Mouse (Mus musculus) liver, postnatal 0 days (tissue): ENCODE measurements around the gene Ric8b. TPM values are rescaled to one million over a fixed set of nuclear protein-coding genes. Genes with fewer than 3 reads are reported as not detected.

Source experiments
- ATAC-seq: fragments of 200-750 bp; cut with Nextera tagmentation; 2 replicates; pipeline ENCODE4 v1.8.0; 2017; ENCODE audit warnings: mild to moderate bottlenecking, moderate library complexity
- DNase-seq: peaks from one replicate; pipeline ENCODE4 v3.0.0-alpha.2; 2016
- H3K27ac ChIP-seq: fragments of 300-500 bp; sonication (generic); 2 replicates; pipeline ENCODE4 v1.5.1; 2014; ENCODE audit warnings: antibody characterized with exemption, moderate library complexity, mild to moderate bottlenecking, low read depth
- H3K27me3 ChIP-seq: fragments of 300-500 bp; sonication (generic); 2 replicates; pipeline ENCODE4 v1.6.1; 2014; ENCODE audit warnings: low read length, control low read depth, mixed read lengths; ENCODE audit not compliant: insufficient read depth
- H3K36me3 ChIP-seq: fragments of 300-500 bp; sonication (generic); replicated peaks from 2 replicates; pipeline ENCODE4 v1.6.1; 2014; ENCODE audit warnings: mild to moderate bottlenecking, control low read depth, low read length, moderate library complexity, mixed read lengths; ENCODE audit not compliant: insufficient read depth
- H3K4me1 ChIP-seq: fragments of 300-500 bp; sonication (generic); 2 replicates; pipeline ENCODE4 v1.6.1; 2014; ENCODE audit warnings: antibody characterized with exemption, mild to moderate bottlenecking, control low read depth; ENCODE audit not compliant: insufficient read depth
- H3K4me2 ChIP-seq: fragments of 300-500 bp; sonication (generic); 2 replicates; pipeline ENCODE4 v1.6.1; 2014; ENCODE audit warnings: low read depth, mild to moderate bottlenecking, low read length, moderate library complexity, mixed read lengths
- H3K4me3 ChIP-seq: fragments of 300-500 bp; sonication (generic); 2 replicates; pipeline ENCODE4 v1.5.1; 2014; ENCODE audit warnings: low read depth, low read length
- H3K9ac ChIP-seq: fragments of 300-500 bp; sonication (generic); replicated peaks from 2 replicates; pipeline ENCODE4 v1.6.1; 2014; ENCODE audit warnings: mild to moderate bottlenecking, moderate library complexity
- H3K9me3 ChIP-seq: fragments of 300-500 bp; sonication (generic); 2 replicates; pipeline ENCODE4 v1.6.1; 2016; ENCODE audit warnings: mild to moderate bottlenecking, control low read depth, low read length, mixed read lengths
- CTCF ChIP-seq: sonication (generic); IDR thresholded peaks from 2 replicates; pipeline ENCODE4 v1.5.1; 2016; ENCODE audit warnings: antibody characterized with exemption, low read depth
- EP300 ChIP-seq: IDR thresholded peaks from 2 replicates; pipeline ENCODE4 v1.6.1; 2016; ENCODE audit warnings: antibody characterized with exemption, low read depth, mild to moderate bottlenecking
- WGBS: fragments of 180-500 bp; shearing (Covaris S2); extraction: QIAGEN DNeasy Blood & Tissue Kit; methylation state at CpG from one replicate; pipeline ENCODE4 v1.1.7; 2014; ENCODE audit not compliant: insufficient replicate concordance; 5-methylcytosine and 5-hydroxymethylcytosine counted together
- polyA plus RNA-seq: library from polyadenylated mRNA; unstranded; fragments of >200 nt; fragmentation: Nextera tagmentation; extraction: Ambion mirVana; gene quantifications from 2 replicates; pipeline ENCODE4 v1.2.1, GENCODE M21; 2015

The Ric8b gene
- polyA plus RNA-seq, 1 experiment from 2014 or later, result 2.6 TPM

DNA sequence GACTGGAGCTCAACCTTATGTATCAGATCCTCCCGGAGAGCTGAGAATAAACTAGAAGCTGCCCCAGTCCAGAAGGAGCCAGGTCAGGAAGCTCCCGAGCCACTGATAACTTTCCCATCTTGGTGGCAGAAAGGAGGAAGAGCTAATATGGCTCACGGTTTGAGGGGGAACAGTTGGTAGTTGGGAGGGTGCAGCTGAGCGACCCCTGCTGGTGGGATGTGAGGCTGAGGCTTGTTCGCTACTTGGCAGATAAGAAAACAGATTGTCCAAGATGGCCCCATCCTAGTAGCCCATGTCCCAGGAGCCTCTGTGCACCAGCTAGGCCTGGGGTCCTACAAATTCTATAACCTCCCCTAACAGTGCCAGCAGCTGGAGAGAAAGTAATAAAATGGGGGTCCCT is 121.4 kb downstream of the Ric8b start:
- WGBS, result 75% methylated on average over 5 of the region's 5 CpGs
- DNase-seq (no peak), ATAC-seq (no peak)
- H3K4me2 ChIP-seq, result no peak overlapping the region
- no peak overlapping the region for H3K9ac ChIP-seq
- no peaks in the 10 kb centered on the region for H3K4me1 ChIP-seq
- no peak overlapping the region for H3K4me3 ChIP-seq
- no peaks in the 10 kb centered on the region for H3K36me3 ChIP-seq
- TF ChIP-seq CTCF, result peak; percentile 22; the same call in 1 of the 2 replicates
- TF ChIP-seq EP300, result no peak
- no peak overlapping the region for H3K27ac ChIP-seq
- no peaks in the 10 kb centered on the region for H3K9me3 ChIP-seq
- no peaks in the 10 kb centered on the region for H3K27me3 ChIP-seq

DNA sequence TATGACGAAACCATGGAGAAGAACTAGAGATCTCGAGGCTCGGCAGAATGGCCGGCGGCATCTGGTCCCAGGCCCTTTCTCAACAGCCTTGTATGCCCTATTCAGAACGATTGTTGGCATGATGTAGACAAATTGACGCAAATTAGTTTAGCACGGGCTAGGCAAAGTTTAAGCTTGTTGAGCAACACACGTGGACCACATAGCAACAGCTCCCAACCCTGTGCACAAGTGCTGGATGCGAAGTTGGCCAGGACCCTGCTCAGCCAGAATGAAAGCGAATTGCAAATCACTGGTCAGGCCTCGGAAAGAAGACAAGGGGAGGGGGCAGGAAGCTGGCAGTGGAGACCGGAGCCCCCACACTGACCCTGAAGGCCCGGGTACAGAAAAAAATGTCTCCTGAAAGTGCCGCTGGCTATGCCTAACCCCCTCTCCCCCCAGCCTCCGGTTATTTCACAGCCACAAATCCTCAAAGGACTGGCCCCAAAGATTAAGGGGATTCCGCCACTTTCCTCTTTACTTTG is 126.8 kb downstream of the Ric8b start:
- H3K4me3 ChIP-seq, result peak overlapping the region; percentile 41
- peak; percentile 92 for ATAC-seq

GRCm38 (mm10) chr10:85044732-85045720 is 127.6 kb downstream of the Ric8b start:
- Histone ChIP-seq H3K4me3 (peak overlapping the region; percentile 41), H3K4me1 (0 out of 2 replicates have a peak, but pooled peaks cover 3% of the 10 kb centered on the region), H3K27me3 (no peaks in the 10 kb centered on the region), H3K4me2 (peak overlapping the region; percentile 74), H3K9ac (peak overlapping the region; percentile 48), H3K27ac (no peak overlapping the region), H3K36me3 (no peaks in the 10 kb centered on the region), H3K9me3 (no peaks in the 10 kb centered on the region)
- 10% methylated on average over 24 of the region's 24 CpGs for WGBS
- peak; percentile 46 for DNase-seq
- ATAC-seq, result peak; percentile 51; the same call in 1 of the 2 replicates
- TF ChIP-seq CTCF (peak; percentile 79), EP300 (no peak)

More for the DNA sequence above, 126.8 kb downstream of the Ric8b start:
- H3K9ac ChIP-seq, result peak overlapping the region; percentile 48
- H3K27me3 ChIP-seq, result no peaks in the 10 kb centered on the region
- peak overlapping the region; percentile 74 for H3K4me2 ChIP-seq
- no peak overlapping the region for H3K27ac ChIP-seq
- H3K9me3 ChIP-seq, result no peaks in the 10 kb centered on the region
- WGBS, result 26% methylated on average over 17 of the region's 17 CpGs
- no peaks in the 10 kb centered on the region for H3K36me3 ChIP-seq
- peak; percentile 32 for DNase-seq
- TF ChIP-seq EP300, result no peak
- TF ChIP-seq CTCF, result no peak
- H3K4me1 ChIP-seq, result 0 out of 2 replicates have a peak, but pooled peaks cover 3% of the 10 kb centered on the region

GRCm38 (mm10) chr10:85046585-85046984 is 129.2 kb downstream of the Ric8b start:
- H3K27ac ChIP-seq, result no peak overlapping the region
- H3K4me3 ChIP-seq, result no peak overlapping the region
- WGBS, result 36% methylated on average over 5 of the region's 5 CpGs
- DNase-seq (no peak), ATAC-seq (no peak)
- H3K36me3 ChIP-seq, result no peaks in the 10 kb centered on the region
- H3K27me3 ChIP-seq, result no peaks in the 10 kb centered on the region
- no peak overlapping the region for H3K9ac ChIP-seq
- 0 out of 2 replicates have a peak, but pooled peaks cover 3% of the 10 kb centered on the region for H3K4me1 ChIP-seq
- H3K9me3 ChIP-seq, result no peaks in the 10 kb centered on the region
- no peak overlapping the region for H3K4me2 ChIP-seq
- TF ChIP-seq CTCF (peak; percentile 66), EP300 (no peak)

- Histone ChIP-seq H3K36me3 (no peaks in the 10 kb centered on the region), H3K4me3 (no peak overlapping the region), H3K4me2 (no peak overlapping the region), H3K4me1 (0 out of 2 replicates have a peak, but pooled peaks cover 3% of the 10 kb centered on the region), H3K27ac (no peak overlapping the region), H3K27me3 (no peaks in the 10 kb centered on the region), H3K9me3 (no peaks in the 10 kb centered on the region), H3K9ac (no peak overlapping the region)
- TF ChIP-seq CTCF, result no peak
- no peak for TF ChIP-seq EP300
- ATAC-seq, result no peak
- no peak for DNase-seq
- 88% methylated on average over 8 of the region's 8 CpGs for WGBS
Measured at GRCm38 (mm10) chr10:85048008-85048407, 130.6 kb downstream of the Ric8b start.

- Histone ChIP-seq H3K4me2 (no peak overlapping the region), H3K9ac (no peak overlapping the region), H3K36me3 (no peaks in the 10 kb centered on the region), H3K27ac (no peak overlapping the region), H3K27me3 (no peaks in the 10 kb centered on the region), H3K4me1 (no peaks in the 10 kb centered on the region), H3K9me3 (no peaks in the 10 kb centered on the region), H3K4me3 (no peak overlapping the region)
- WGBS, result 43% methylated on average over 4 of the region's 4 CpGs
- no peak for ATAC-seq
- no peak for DNase-seq
- TF ChIP-seq CTCF (no peak), EP300 (no peak)
Measured at GRCm38 (mm10) chr10:85050668-85051208, 133.3 kb downstream of the Ric8b start.
